Mouse (Mus musculus) embryo, embryonic 11 days (tissue): Measurements from ENCODE around the gene Rrnad1.

Experiments
- DNase-seq: peaks from one replicate; pipeline ENCODE4 v3.0.0-alpha.2; 2015

Gene Rrnad1

GRCm38 (mm10) chr3:87948378-87949265, 18.1 kb upstream of the Rrnad1 start, which contains the start of gene Crabp2:
TSS of gene Crabp2 (plus strand) at chr3:87948666.
- DNase-seq: peak; percentile 86

GRCm38 (mm10) chr3:87947811-87948199, 17.3 kb upstream of the Rrnad1 start:
- peak; percentile 94 for DNase-seq

GRCm38 (mm10) chr3:87947056-87947810, 16.7 kb upstream of the Rrnad1 start:
- peak; percentile 73 for DNase-seq

- DNase-seq: no peak
Observed at GRCm38 (mm10) chr3:87946541-87946860, 16.0 kb upstream of the Rrnad1 start.

- peak; percentile 68 for DNase-seq
Observed at GRCm38 (mm10) chr3:87945781-87946540, 15.4 kb upstream of the Rrnad1 start.

- DNase-seq: peak; percentile 48
Observed at GRCm38 (mm10) chr3:87944838-87945600, 14.5 kb upstream of the Rrnad1 start.

- DNase-seq: no peak
Observed at GRCm38 (mm10) chr3:87943586-87943985, 13.1 kb upstream of the Rrnad1 start.

GRCm38 (mm10) chr3:87942471-87942870, 12.0 kb upstream of the Rrnad1 start:
- DNase-seq: no peak

GRCm38 (mm10) chr3:87940611-87941010, 10.1 kb upstream of the Rrnad1 start:
- DNase-seq: no peak

GRCm38 (mm10) chr3:87935776-87936175, 5.3 kb upstream of the Rrnad1 start:
- DNase-seq: peak; percentile 91

GRCm38 (mm10) chr3:87935201-87935600, 4.7 kb upstream of the Rrnad1 start:
- no peak for DNase-seq

GRCm38 (mm10) chr3:87934501-87934900, 4.0 kb upstream of the Rrnad1 start:
- no peak for DNase-seq

- DNase-seq: no peak
Observed at GRCm38 (mm10) chr3:87934026-87934425, 3.5 kb upstream of the Rrnad1 start.

GRCm38 (mm10) chr3:87929341-87930077, 1.0 kb downstream of the Rrnad1 start:
- DNase-seq: no peak

- no peak for DNase-seq
Observed at GRCm38 (mm10) chr3:87927452-87927851, 3.1 kb downstream of the Rrnad1 start.

- DNase-seq: no peak
Observed at GRCm38 (mm10) chr3:87924996-87925395, 5.5 kb downstream of the Rrnad1 start.

- DNase-seq: no peak
Observed at GRCm38 (mm10) chr3:87920270-87920943, 10.1 kb downstream of the Rrnad1 start.

- peak; percentile 94 for DNase-seq
Observed at GRCm38 (mm10) chr3:87919336-87920108, 11.0 kb downstream of the Rrnad1 start, which contains the start of gene Mrpl24. TSS of gene Mrpl24 (plus strand) at chr3:87919506.

GRCm38 (mm10) chr3:87918551-87918950, 12.0 kb downstream of the Rrnad1 start:
- DNase-seq: no peak

GRCm38 (mm10) chr3:87916990-87917389, 13.5 kb downstream of the Rrnad1 start:
- DNase-seq: no peak
